Mouse (Mus musculus): ENCODE measurements around the gene Frmd4b. TPM values are rescaled to one million over a fixed set of nuclear protein-coding genes. Genes with fewer than 3 reads are reported as not detected.

The Frmd4b gene
- polyA plus RNA-seq, 1 experiment from 2014 or later, result 16.9 TPM

DNA sequence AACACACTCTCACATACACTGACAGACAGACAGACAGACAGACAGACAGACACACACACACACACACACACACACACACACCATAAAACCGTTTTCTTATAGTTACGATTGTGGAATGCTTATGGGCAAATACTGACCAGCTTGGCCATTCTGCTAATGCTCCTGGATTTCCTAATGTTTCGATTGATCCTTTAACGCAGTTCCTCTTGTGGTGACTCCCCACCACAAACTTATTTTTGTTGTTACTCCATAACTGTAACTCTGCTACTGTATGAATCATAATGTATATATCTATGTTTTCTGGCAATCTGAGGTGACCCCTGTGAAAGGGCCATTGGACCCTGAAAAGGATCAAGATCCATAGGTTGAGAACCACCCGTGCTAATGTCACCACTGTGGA, 165.1 kb downstream of the Frmd4b start:
- Histone ChIP-seq H3K4me3 (no peak overlapping the region), H3K36me3 (replicated peaks) (no peaks in the 10 kb centered on the region), H3K27me3 (replicated peaks; ENCODE audit: low read depth, poor library complexity, severe bottlenecking) (no peaks in the 10 kb centered on the region), H3K9me3 (no peaks in the 10 kb centered on the region), H3K27ac (replicated peaks) (no peak overlapping the region), H3K4me1 (peaks cover 6% of the 10 kb centered on the region)
- no peak for DNase-seq (ENCODE audit: low spot score)
- 92% methylated on average over 5 of the region's 5 CpGs for WGBS

DNA sequence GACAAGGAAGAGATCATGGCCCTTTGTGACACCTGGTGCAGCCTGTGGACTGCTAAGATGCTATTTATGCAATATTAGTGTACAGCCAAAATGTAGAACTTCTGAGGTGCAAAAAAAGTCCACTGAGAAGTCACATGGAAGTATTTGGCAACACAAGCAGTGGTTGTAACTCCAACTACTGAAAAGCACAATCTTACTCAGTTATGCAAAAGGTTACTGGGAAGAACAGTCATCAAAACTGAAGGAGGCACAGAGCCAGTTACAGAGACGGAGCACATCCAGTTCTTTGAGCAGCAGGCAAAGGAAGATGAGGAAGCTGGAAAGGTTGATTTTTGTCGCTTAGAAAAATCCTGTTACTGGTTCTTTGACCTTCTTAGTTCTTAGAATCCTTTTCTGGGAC, 167.5 kb downstream of the Frmd4b start:
- H3K27me3 ChIP-seq (replicated peaks; ENCODE audit: low read depth, poor library complexity, severe bottlenecking), result no peaks in the 10 kb centered on the region
- no peak for DNase-seq (ENCODE audit: low spot score)
- 90% methylated on average over 2 of the region's 2 CpGs for WGBS
- H3K27ac ChIP-seq (replicated peaks), result no peak overlapping the region
- H3K36me3 ChIP-seq (replicated peaks), result no peaks in the 10 kb centered on the region
- H3K4me3 ChIP-seq, result no peak overlapping the region
- H3K4me1 ChIP-seq, result no peaks in the 10 kb centered on the region
- H3K9me3 ChIP-seq, result no peaks in the 10 kb centered on the region

DNA sequence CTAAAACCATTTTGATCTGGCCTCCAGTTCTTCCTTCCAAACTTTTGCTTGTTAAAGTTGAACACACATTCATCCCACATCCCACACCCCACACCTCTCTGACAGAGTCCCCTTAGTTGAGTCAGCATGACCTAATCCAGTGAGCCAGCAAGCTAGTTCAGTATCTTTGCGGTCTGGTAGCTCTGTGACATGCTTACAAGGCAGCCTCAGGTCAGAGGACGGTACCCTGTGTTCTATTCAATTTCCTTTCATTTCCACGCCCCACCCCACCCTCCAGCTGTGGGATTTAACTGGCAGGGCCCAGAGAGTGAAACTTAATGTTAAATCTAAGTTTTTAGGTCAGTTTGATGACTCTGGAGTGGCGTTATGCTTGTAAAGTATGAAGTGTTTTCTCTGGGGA, 170.3 kb downstream of the Frmd4b start:
- no peak overlapping the region for H3K27ac ChIP-seq (replicated peaks)
- H3K4me1 ChIP-seq, result no peaks in the 10 kb centered on the region
- no peaks in the 10 kb centered on the region for H3K27me3 ChIP-seq (replicated peaks; ENCODE audit: low read depth, poor library complexity, severe bottlenecking)
- no peaks in the 10 kb centered on the region for H3K36me3 ChIP-seq (replicated peaks)
- whole genome bisulfite sequencing, result 73% methylated on average over 4 of the region's 4 CpGs
- H3K9me3 ChIP-seq, result no peaks in the 10 kb centered on the region
- DNase-seq (ENCODE audit: low spot score), result no peak
- H3K4me3 ChIP-seq, result no peak overlapping the region

DNA sequence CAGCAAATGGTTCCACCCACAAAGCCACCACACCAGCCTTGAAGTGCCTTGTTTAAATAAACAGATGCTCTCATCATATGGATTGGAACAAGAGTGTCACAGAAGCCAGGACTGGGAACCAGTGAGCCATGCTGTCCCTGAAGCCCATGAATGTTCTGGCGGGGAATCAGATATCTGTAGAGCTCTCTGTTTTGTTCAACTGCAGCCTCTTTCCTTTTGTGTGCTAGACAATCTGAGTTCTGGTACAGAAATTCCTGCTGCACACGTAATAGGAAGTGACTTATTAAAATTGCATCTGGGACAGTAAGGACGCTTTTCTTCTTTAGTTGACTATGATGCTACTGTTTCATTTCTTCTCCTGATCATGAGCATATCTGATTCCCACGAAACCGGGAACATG, 173.2 kb downstream of the Frmd4b start:
- H3K4me1 ChIP-seq, result peaks cover 23% of the 10 kb centered on the region
- WGBS, result 89% methylated on average over 5 of the region's 5 CpGs
- no peak for DNase-seq (ENCODE audit: low spot score)
- H3K27ac ChIP-seq (replicated peaks), result no peak overlapping the region
- H3K9me3 ChIP-seq, result no peaks in the 10 kb centered on the region
- no peaks in the 10 kb centered on the region for H3K36me3 ChIP-seq (replicated peaks)
- no peak overlapping the region for H3K4me3 ChIP-seq
- H3K27me3 ChIP-seq (replicated peaks; ENCODE audit: low read depth, poor library complexity, severe bottlenecking), result no peaks in the 10 kb centered on the region

DNA sequence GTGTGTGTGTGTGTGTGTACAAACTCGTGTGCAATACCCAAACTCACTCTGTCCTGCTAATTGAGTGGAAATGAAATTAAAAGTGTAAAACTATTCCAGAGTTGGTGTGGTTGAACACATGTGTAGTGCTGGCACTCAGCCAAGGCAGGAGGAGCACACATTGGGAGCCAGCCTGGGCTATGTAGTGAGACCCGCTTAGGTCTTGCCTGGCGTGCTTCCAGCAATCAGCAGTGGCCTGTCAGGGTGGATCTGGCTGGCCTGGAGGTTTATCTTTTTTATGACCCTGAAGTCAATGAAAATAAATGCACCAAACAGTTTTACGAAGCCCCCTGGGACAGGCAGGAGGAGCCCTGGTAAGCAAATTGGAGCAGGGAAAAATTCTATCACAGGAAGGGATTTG, 173.8 kb downstream of the Frmd4b start:
- Histone ChIP-seq H3K4me1 (peaks cover 27% of the 10 kb centered on the region), H3K36me3 (replicated peaks) (no peaks in the 10 kb centered on the region), H3K27me3 (replicated peaks; ENCODE audit: low read depth, poor library complexity, severe bottlenecking) (no peaks in the 10 kb centered on the region), H3K9me3 (no peaks in the 10 kb centered on the region), H3K4me3 (no peak overlapping the region), H3K27ac (replicated peaks) (no peak overlapping the region)
- no peak for DNase-seq (ENCODE audit: low spot score)
- 89% methylated on average over 4 of the region's 4 CpGs for WGBS

DNA sequence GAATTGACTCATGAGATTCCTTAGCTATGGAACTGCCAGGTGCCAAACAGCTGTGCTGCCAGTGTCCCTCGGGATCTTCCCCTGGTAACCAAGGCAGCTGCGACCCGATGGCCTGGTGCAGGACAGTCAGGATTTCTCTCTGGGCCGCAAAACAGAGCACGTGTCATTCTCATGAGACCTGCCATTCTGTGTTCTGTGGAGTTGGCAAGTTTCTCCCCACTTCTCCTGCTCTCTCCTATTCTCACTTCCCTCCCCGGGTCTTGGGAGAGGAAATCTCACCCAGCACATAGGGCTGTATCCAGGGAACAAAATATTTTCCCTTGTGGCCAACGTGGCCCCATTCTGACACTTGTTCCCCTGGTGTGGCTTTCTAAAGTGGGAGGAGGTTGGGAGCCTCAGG, 176.0 kb downstream of the Frmd4b start:
- 63% methylated on average over 7 of the region's 7 CpGs for WGBS
- Histone ChIP-seq H3K36me3 (replicated peaks) (no peaks in the 10 kb centered on the region), H3K27me3 (replicated peaks; ENCODE audit: low read depth, poor library complexity, severe bottlenecking) (no peaks in the 10 kb centered on the region)

DNA sequence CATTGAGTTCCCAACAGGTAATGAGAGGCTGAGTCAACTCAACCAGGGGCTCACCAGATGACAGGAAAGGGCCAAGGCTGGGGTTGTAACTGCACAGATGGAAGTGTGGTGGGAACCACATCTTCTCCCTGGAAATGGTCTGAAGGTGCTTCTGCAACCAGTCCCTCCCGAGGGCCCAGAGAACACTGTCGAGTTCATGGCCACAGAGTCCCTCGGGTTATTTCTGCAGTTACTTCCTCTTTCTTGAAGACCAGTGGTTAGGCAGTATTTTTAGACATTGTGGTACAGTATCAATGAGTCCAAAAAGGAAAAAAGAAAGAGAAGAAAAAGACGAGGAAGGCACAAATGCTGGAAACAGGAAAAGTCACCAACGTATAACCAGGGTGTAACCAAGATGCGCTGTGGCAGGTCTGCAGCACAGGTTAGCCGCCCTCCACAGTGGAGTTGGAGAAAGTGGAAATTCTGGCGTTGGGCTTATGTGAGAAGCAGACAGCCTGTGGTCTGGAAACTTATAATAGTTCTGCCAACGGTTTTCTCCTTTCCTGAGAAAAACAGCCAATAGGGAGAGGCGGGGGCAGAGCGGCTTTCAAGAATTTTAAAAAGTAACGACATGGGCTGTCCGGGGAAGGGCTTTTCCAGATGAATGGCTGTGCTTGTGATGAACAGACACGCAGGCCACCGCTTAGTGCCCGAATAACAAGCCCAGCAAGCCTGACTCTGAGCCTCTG, 178.3 kb downstream of the Frmd4b start:
- no peak for DNase-seq (ENCODE audit: low spot score)
- no peak overlapping the region for H3K4me3 ChIP-seq
- peaks cover 41% of the 10 kb centered on the region for H3K4me1 ChIP-seq
- 76% methylated on average over 16 of the region's 16 CpGs for WGBS
- no peaks in the 10 kb centered on the region for H3K36me3 ChIP-seq (replicated peaks)
- H3K9me3 ChIP-seq, result no peaks in the 10 kb centered on the region
- peaks cover 7% of the 10 kb centered on the region; the same call in 1 of the 2 replicates for H3K27me3 ChIP-seq (replicated peaks; ENCODE audit: low read depth, poor library complexity, severe bottlenecking)
- no peak overlapping the region for H3K27ac ChIP-seq (replicated peaks)

More for the DNA sequence above, 176.0 kb downstream of the Frmd4b start:
- H3K9me3 ChIP-seq, result no peaks in the 10 kb centered on the region
- H3K4me3 ChIP-seq, result no peak overlapping the region
- no peak for DNase-seq (ENCODE audit: low spot score)
- peaks cover 35% of the 10 kb centered on the region for H3K4me1 ChIP-seq
- no peak overlapping the region for H3K27ac ChIP-seq (replicated peaks)

DNA sequence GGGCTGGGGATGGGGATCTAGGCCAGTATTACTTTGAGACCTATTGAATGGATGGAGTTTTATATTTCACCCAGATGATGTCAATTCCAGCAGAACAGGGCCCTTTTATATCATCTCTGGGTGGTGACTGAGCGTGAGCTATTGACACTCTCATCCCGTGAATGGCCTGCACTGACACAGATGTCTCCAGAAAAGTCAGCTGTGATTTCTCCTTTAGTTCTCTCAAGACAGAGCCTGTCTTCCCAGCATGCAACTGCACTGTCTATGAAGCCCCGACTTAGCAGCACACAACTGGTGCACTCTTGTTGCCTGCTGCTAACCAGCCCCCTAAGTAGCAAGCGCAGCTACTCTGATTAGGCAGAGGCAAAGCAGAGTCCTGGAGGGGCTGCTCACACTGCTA, 182.6 kb downstream of the Frmd4b start:
- DNase-seq (ENCODE audit: low spot score), result no peak
- peaks cover 31% of the 10 kb centered on the region for H3K4me1 ChIP-seq
- no peak overlapping the region for H3K27ac ChIP-seq (replicated peaks)
- H3K9me3 ChIP-seq, result no peaks in the 10 kb centered on the region
- H3K36me3 ChIP-seq (replicated peaks), result no peaks in the 10 kb centered on the region
- WGBS, result 76% methylated on average over 4 of the region's 4 CpGs
- H3K27me3 ChIP-seq (replicated peaks; ENCODE audit: low read depth, poor library complexity, severe bottlenecking), result peaks cover 7% of the 10 kb centered on the region; the same call in 1 of the 2 replicates
- no peak overlapping the region for H3K4me3 ChIP-seq

DNA sequence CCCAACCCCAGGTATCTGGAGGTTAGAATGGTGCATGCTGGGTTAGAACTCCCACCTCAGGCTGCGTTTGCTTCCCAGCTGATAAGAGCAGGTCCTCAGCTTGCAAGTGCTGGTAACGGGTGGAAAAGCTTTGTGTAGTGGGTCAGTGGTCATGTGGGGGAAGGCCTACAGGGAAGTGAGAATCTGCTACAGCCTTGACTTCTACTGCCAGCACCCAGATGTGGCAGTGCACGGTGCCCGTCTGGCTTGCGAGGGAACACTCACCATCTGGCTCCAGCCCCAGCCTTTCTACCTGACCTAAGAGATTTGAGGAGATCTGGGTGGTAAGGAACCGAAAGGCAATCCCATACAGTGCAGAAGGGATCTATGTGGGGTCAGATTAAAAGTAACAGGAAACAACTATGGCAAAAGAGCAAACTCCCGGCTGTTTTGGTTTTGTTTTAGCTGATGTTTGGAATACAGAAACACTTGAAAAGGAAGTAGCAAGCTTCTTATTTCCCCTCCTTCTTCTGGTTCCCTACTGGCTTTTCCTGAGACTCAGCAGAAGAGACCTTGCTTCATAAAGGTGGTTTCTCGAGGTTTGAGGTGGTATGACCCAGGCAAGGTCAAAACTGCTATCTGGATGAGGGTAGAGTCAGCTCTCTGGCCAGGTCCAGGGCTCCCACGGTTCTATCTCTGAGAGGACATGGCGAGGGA, 185.9 kb downstream of the Frmd4b start:
- H3K27me3 ChIP-seq (replicated peaks; ENCODE audit: low read depth, poor library complexity, severe bottlenecking), result peaks cover 7% of the 10 kb centered on the region; the same call in 1 of the 2 replicates
- H3K4me3 ChIP-seq, result no peak overlapping the region
- H3K27ac ChIP-seq (replicated peaks), result no peak overlapping the region
- DNase-seq (ENCODE audit: low spot score), result no peak
- WGBS, result 85% methylated on average over 10 of the region's 10 CpGs
- H3K9me3 ChIP-seq, result no peaks in the 10 kb centered on the region
- peaks cover 18% of the 10 kb centered on the region for H3K4me1 ChIP-seq
- H3K36me3 ChIP-seq (replicated peaks), result no peaks in the 10 kb centered on the region

DNA sequence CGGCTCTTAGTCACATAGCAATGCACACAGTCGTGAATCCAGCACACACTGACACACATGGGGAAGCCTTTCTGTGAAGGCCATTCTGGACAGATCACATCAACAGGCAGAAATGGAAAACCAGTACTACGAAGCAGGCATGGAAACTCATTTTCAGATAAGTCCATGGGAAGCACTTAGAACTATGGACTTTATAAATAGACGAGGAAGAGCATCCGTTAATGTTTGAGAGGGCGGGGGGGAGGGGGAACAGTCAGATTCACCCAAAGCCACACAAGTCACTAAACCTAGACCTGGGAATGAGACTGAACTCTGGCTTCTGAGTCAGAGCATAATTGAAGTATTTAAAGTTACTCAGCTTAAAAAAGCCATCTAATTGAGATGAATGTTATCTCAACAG, 186.8 kb downstream of the Frmd4b start:
- H3K4me1 ChIP-seq, result peaks cover 14% of the 10 kb centered on the region
- no peak for DNase-seq (ENCODE audit: low spot score)
- H3K27me3 ChIP-seq (replicated peaks; ENCODE audit: low read depth, poor library complexity, severe bottlenecking), result peaks cover 7% of the 10 kb centered on the region; the same call in 1 of the 2 replicates
- H3K27ac ChIP-seq (replicated peaks), result no peak overlapping the region
- no peaks in the 10 kb centered on the region for H3K36me3 ChIP-seq (replicated peaks)
- no peak overlapping the region for H3K4me3 ChIP-seq
- 79% methylated on average over 6 of the region's 6 CpGs for WGBS
- no peaks in the 10 kb centered on the region for H3K9me3 ChIP-seq

DNA sequence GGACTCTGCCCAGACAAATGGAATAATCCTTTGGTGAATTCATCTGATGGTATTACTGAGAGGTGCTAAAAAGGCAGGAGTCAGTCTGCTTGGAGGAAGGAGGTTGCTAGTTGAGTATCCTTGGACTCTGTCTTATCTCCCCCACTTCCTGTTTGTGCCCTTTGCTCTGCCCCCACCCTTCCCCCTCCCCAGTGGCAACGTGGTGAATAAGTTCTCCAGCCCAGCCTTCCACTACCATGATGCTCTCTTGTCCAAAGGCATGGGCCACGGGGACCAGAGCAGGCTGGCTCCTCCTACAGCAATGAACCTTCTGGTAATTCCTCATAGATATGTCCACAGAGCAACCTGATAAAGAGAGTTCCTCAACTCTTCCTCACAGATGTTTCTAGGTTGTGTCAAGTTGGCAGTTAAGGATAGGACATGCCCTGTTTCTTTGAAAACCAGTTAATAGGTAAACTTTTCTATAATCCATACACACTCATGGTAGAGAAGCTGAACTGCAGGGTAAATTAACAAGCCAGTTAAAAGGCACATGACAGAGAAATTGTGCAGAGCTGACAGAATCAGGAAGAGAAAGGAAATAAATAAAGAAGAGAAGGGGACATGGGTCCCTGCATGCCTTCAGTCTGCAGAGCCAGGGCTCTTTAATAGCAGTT, 187.5 kb downstream of the Frmd4b start:
- peaks cover 2% of the 10 kb centered on the region; the same call in 1 of the 2 replicates for H3K27me3 ChIP-seq (replicated peaks; ENCODE audit: low read depth, poor library complexity, severe bottlenecking)
- H3K27ac ChIP-seq (replicated peaks), result no peak overlapping the region
- H3K9me3 ChIP-seq, result no peaks in the 10 kb centered on the region
- no peak overlapping the region for H3K4me3 ChIP-seq
- no peaks in the 10 kb centered on the region for H3K36me3 ChIP-seq (replicated peaks)
- DNase-seq (ENCODE audit: low spot score), result no peak
- peaks cover 12% of the 10 kb centered on the region for H3K4me1 ChIP-seq
- 28% methylated on average over 2 of the region's 2 CpGs for WGBS

DNA sequence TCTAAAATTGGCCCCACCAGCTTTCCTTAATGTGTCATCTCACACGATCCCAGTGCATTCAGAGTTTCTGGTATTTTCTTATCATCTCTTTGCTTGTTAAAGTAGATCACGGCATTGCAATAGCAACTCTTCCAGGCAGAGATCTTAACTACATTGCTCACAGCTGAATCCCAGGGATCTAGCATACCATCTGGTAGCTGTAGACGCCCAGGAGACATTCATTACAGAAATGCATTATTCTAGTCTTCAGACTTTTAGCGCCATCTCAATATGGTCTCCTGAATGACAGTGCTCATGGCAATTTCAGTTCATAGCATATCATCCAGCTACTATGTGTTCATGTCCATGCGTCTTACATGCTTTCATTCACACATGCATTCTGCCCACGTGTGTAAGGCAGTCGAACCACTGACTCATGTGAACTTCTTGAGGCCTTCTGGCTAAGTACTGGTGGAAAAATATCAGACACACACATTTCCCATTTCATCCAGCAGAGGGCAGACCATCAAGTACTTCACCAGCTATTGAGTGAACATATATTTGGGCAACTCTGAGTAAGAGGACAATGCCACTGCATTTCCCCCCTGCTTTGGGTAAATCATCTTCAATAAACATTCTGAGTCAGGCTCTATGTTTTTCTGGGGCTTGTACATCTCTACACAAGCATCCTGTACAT, 197.4 kb downstream of the Frmd4b start:
- Histone ChIP-seq H3K4me3 (no peak overlapping the region), H3K27ac (replicated peaks) (no peak overlapping the region), H3K9me3 (no peaks in the 10 kb centered on the region), H3K4me1 (peaks cover 15% of the 10 kb centered on the region), H3K36me3 (replicated peaks) (no peaks in the 10 kb centered on the region), H3K27me3 (replicated peaks; ENCODE audit: low read depth, poor library complexity, severe bottlenecking) (no peaks in the 10 kb centered on the region)
- DNase-seq (ENCODE audit: low spot score), result peak; percentile 67
- 67% methylated on average over 7 of the region's 7 CpGs for WGBS

Measured in embryonic facial prominence, embryonic 10.5 days (tissue).